Mouse (Mus musculus) cerebellum, adult 2 months (tissue): ENCODE measurements around the gene Heyl. TPM values are rescaled to one million over a fixed set of nuclear protein-coding genes. Genes with fewer than 3 reads are reported as not detected.
"Not testable (repeated sequence)": the region's sequence is repeated elsewhere in the genome, so short reads cannot be mapped to it uniquely, and the experiment has no call there.

Experiments
- DNase-seq, 2 experiments: peaks; one replicate each; pipeline ENCODE4 v3.0.0; 2021
- H3K27ac ChIP-seq: fragments of 200-500 bp; 2 replicates; pipeline ENCODE4 v1.5.1; 2012; ENCODE audit warnings: low read length, control low read depth, inconsistent platforms; ENCODE audit not compliant: insufficient read depth
- H3K27me3 ChIP-seq: fragments of 200-500 bp; 2 replicates; pipeline ENCODE4 v1.6.1; 2012; ENCODE audit warnings: inconsistent platforms, mild to moderate bottlenecking, low read length, moderate library complexity; ENCODE audit not compliant: control insufficient read depth, insufficient read depth
- H3K4me1 ChIP-seq: fragments of 200-500 bp; 2 replicates; pipeline ENCODE4 v1.6.1; 2011; ENCODE audit warnings: low read length; ENCODE audit not compliant: control insufficient read depth, insufficient read depth
- H3K4me3 ChIP-seq: fragments of 200-500 bp; replicated peaks from 2 replicates; pipeline ENCODE3; 2011; ENCODE audit warnings: mild to moderate bottlenecking, low read depth, low read length, control low read depth; ENCODE audit not compliant: insufficient read depth
- CTCF ChIP-seq: fragments of 200-500 bp; IDR thresholded peaks from 2 replicates; pipeline ENCODE4 v1.5.1; 2011; ENCODE audit warnings: low read depth, mild to moderate bottlenecking, control low read depth, low read length, moderate library complexity, borderline replicate concordance; ENCODE audit not compliant: insufficient read depth
- POLR2A ChIP-seq: fragments of 200-500 bp; IDR thresholded peaks from 2 replicates; pipeline ENCODE4 v1.6.1; 2011; ENCODE audit warnings: low read length, control low read depth, borderline replicate concordance; ENCODE audit not compliant: insufficient read depth
- WGBS: fragments of 180-500 bp; shearing (Covaris S2); methylation state at CpG from one replicate; pipeline ENCODE4 v1.1.7; 2018; 5-methylcytosine and 5-hydroxymethylcytosine counted together
- polyA plus RNA-seq: library from polyadenylated mRNA; depleted of rRNA; stranded (reverse); fragments of >200 nt; gene quantifications from 2 replicates; pipeline ENCODE4 v1.2.3, GENCODE M21; 2012

Heyl gene
- polyA plus RNA-seq, 1 experiment: 3.5 TPM

DNA sequence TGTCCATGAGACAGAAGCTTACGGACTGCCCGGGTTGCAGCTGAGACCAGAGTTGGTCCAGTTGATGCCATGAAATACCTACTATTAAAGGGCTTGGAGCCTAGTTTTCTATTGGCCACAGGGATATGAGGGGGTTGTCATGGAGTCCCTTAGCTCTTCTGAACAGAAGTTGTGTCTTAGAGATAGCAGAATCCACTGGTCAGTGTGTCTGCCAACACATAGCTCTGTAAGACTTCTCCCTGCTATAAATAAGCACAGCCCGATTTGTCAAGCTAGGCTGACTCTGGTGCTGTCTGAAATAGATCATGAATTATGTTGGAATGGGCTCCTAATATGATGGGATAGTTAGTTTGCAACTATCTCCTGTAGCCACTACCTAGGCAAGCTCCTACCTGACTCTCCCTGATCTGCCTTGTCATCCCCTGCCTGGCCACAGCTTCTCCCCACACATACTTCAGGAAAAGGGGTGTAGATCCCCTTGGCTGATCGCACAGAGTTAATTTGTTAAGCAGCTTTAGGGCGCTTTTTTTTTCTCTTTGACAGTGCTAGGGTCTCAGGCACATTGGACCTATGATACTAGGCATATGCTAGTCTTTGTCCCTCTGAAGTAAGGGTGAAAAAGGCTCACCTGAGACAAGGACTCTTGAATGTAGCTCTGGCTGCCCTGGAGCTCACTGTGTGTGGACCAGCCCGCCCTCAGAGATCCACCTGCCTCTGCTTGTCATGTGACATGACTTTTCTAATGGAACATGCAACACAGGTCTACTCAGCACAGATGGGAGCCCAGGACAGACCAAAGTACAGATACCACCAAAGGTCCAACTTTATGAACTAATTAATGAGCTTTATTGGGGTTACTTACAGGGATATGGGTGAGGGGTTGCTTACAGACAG, 51.6 kb downstream of the Heyl start:
- no peak for DNase-seq
- Histone ChIP-seq H3K4me3 (no peak overlapping the region), H3K27ac (no peak overlapping the region), H3K4me1 (no peaks in the 10 kb centered on the region), H3K27me3 (no peaks in the 10 kb centered on the region)
- TF ChIP-seq POLR2A (no peak), CTCF (no peak)
- WGBS: 70% methylated on average over 6 of the region's 6 CpGs

DNA sequence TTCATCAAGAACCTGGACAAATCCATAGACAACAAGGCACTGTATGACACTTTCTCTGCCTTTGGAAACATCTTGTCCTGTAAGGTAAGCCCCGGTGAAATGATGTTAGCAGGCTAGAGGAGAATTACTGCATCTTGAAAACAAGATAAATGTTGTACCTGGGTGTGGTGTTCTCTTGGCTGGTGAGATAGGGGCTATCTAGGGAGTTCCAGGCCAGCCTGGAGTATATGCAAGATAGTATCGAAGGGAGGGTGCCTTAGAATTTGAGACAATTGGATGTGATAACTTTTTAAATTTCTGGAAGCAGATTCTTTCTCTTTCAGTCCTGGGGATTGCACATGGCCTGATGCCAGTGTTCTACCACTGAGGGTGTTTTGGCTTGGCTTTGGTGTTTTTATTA, 53.4 kb downstream of the Heyl start:
- no peaks in the 10 kb centered on the region for H3K4me1 ChIP-seq
- 91% methylated on average over 2 of the region's 2 CpGs for WGBS
- H3K27ac ChIP-seq: no peak overlapping the region
- TF ChIP-seq CTCF: no peak
- no peak for TF ChIP-seq POLR2A
- H3K27me3 ChIP-seq: no peaks in the 10 kb centered on the region
- H3K4me3 ChIP-seq: no peak overlapping the region
- no peak for DNase-seq

GRCm38 (mm10) chr4:123289038-123289437, 55.7 kb downstream of the Heyl start:
- 93% methylated on average over 12 of the region's 12 CpGs for WGBS
- DNase-seq: no peak
- Histone ChIP-seq H3K4me3 (no peak overlapping the region), H3K27me3 (no peaks in the 10 kb centered on the region), H3K27ac (no peak overlapping the region), H3K4me1 (no peaks in the 10 kb centered on the region)
- TF ChIP-seq CTCF: no peak
- TF ChIP-seq POLR2A: no peak

GRCm38 (mm10) chr4:123292390-123292789, 59.0 kb downstream of the Heyl start:
- Histone ChIP-seq H3K4me1 (no peaks in the 10 kb centered on the region), H3K4me3 (no peak overlapping the region), H3K27ac (no peak overlapping the region), H3K27me3 (no peaks in the 10 kb centered on the region)
- DNase-seq: no peak
- TF ChIP-seq CTCF (no peak), POLR2A (no peak)
- 95% methylated on average over 3 of the region's 3 CpGs for WGBS

DNA sequence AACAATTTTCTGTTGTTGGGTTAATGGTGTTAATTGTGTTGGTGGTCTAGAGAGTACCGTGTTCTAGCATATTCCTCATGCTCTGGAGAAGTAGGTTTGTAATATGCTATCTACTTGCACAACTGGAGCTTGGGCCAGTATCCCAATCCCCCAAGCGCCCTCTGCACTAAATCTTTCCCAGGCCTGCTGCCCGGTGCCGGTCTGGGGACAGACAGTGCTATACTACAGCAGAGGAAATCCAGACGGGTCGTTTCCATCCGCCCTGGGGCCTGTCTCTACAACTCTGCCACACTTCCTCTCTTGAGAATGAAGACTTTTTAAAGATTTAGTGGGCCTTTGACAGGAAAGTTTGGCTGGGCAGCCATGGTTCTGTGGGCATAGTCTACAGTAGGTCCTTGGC, 59.6 kb downstream of the Heyl start:
- Histone ChIP-seq H3K27me3 (no peaks in the 10 kb centered on the region), H3K4me1 (no peaks in the 10 kb centered on the region), H3K27ac (no peak overlapping the region), H3K4me3 (no peak overlapping the region)
- DNase-seq: no peak
- TF ChIP-seq CTCF: no peak
- TF ChIP-seq POLR2A: no peak
- WGBS: 88% methylated on average over 7 of the region's 7 CpGs

DNA sequence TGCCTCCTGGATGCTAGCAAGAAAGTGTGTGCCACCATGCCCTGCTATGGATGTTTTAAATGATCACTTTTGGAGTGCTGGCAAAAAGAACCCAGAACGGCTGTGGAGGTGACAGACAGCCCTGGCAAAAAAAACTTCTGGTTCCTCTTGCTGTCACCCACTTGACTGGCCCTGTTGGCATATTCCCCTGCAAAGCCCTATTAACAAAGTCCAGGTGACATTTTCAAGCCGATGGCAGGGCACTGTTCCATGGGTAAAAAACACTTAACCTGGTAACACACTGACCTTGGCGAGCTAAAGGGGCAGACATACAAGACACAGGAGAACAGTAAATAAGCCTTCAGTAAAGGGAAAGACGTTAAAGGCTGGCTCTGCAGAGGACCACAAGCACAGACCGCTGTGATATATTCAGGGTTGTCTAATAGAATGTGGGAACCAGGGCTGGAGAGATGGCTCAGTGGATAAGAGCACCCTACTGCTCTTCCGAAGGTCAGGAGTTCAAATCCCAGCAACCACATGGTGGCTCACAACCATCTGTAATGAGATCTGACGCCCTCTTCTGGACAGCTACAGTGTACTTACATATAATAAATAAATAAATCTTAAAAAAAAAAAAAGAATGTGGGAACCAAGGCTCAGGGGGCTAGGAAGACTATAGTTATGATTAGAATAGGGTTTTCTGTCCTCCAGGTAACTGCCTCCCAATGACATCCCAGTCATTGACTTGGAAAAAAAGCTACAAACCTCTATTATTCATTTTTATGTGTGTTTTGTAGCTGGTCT, 60.5 kb downstream of the Heyl start:
- DNase-seq: no peak
- Histone ChIP-seq H3K27ac (no peak overlapping the region), H3K27me3 (no peaks in the 10 kb centered on the region), H3K4me3 (no peak overlapping the region), H3K4me1 (no peaks in the 10 kb centered on the region)
- TF ChIP-seq CTCF (no peak), POLR2A (no peak)
- 75% methylated on average over 7 of the region's 7 CpGs for WGBS

DNA sequence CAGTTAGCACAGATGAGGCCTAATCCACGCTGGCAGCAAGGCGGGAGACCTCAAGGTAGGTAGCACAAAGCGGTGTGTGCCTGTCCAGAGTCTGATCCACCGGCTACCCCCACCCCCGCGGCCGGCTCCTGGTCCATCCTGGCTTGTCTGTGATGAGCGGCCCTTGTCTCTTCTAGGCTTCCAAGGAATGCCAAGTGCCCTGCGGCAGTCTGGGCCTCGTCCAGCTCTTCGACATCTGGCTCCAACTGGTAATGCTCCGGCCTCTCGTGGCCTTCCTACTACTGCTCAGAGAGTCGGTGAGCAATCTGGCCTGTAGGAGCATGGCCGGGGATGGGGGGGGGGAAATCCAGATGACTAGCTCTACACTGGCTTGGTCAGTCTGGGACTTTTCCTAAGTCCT, 61.7 kb downstream of the Heyl start:
- WGBS: 29% methylated on average over 15 of the region's 15 CpGs
- H3K4me3 ChIP-seq: not testable (repeated sequence)

More for the DNA sequence above, 61.7 kb downstream of the Heyl start:
- H3K4me1 ChIP-seq, H3K27ac ChIP-seq, H3K27me3 ChIP-seq, DNase-seq: not testable (repeated sequence)
